Mouse (Mus musculus): ENCODE measurements around the gene Pxylp1.

DNA sequence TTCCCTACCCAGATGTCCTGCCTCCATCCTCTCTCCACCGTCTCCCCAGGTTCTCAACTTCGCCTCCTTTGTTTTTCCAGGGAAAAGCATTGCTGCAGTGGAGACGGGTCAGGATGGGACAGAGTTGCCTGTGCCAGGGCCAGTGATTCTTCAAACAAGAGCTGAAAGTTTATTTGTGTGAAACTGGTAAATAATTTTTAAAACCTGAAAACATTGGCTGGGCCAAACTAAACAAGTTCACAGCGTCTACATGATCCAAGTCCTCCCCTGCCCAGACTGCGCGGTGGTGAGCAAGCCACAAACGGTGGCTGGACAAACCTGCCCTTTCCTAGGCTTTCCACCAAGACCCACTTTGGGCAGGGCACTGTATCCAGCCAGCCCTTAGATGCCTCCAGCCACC is 41.4 kb downstream of the Pxylp1 start:
- TF ChIP-seq CTCF (IDR thresholded peaks at IDR 0.05; ENCODE audit: extremely low read depth, insufficient read length, insufficient replicate concordance, low read depth, low read length): no peak
- no peak for TF ChIP-seq POLR2A (IDR thresholded peaks at IDR 0.05; ENCODE audit: low read depth, low read length)
